Mouse (Mus musculus) thymus, adult 2 months (tissue): ENCODE measurements around the gene Eif3d. TPM values are rescaled to one million over a fixed set of nuclear protein-coding genes. Genes with fewer than 3 reads are reported as not detected.

Source experiments
- DNase-seq: peaks from one replicate; pipeline ENCODE4 v3.0.0; 2021
- H3K27ac ChIP-seq: fragments of 200-500 bp; 2 replicates; pipeline ENCODE4 v1.5.1; 2012; ENCODE audit warnings: low read length, control low read depth; ENCODE audit not compliant: control insufficient read depth, insufficient read depth
- H3K27me3 ChIP-seq: fragments of 200-500 bp; 2 replicates; pipeline ENCODE4 v1.6.1; 2012; ENCODE audit warnings: mild to moderate bottlenecking, low read length, moderate library complexity, mixed read lengths; ENCODE audit not compliant: control insufficient read depth, insufficient read depth
- H3K36me3 ChIP-seq: fragments of 200-500 bp; 2 replicates; pipeline ENCODE4 v1.6.1; 2012; ENCODE audit warnings: mild to moderate bottlenecking, low read length, moderate library complexity; ENCODE audit not compliant: control insufficient read depth, insufficient read depth
- H3K4me1 ChIP-seq: fragments of 200-500 bp; replicated peaks from 2 replicates; pipeline ENCODE4 v1.6.1; 2012; ENCODE audit warnings: low read length; ENCODE audit not compliant: control insufficient read depth, insufficient read depth
- H3K4me3 ChIP-seq: fragments of 200-500 bp; 2 replicates; pipeline ENCODE4 v1.5.1; 2012; ENCODE audit warnings: mild to moderate bottlenecking, low read length, control low read depth, moderate library complexity; ENCODE audit not compliant: control insufficient read depth, insufficient read depth
- CTCF ChIP-seq: fragments of 200-500 bp; IDR thresholded peaks from 2 replicates; pipeline ENCODE4 v1.5.1; 2012; ENCODE audit warnings: mild to moderate bottlenecking, control low read depth, low read length, moderate library complexity, borderline replicate concordance; ENCODE audit not compliant: control insufficient read depth, poor library complexity, insufficient read depth; ENCODE audit errors: extremely low read depth
- POLR2A ChIP-seq: fragments of 200-500 bp; IDR thresholded peaks from 2 replicates; pipeline ENCODE4 v1.6.1; 2012; ENCODE audit warnings: mild to moderate bottlenecking, low read length, control low read depth, moderate library complexity; ENCODE audit not compliant: control insufficient read depth, poor library complexity, insufficient read depth; ENCODE audit errors: extremely low read depth
- WGBS: fragments of 180-500 bp; shearing (Covaris S2); methylation state at CpG from one replicate; pipeline ENCODE4 v1.1.7; 2018; 5-methylcytosine and 5-hydroxymethylcytosine counted together
- polyA plus RNA-seq: library from polyadenylated mRNA; depleted of rRNA; stranded (reverse); fragments of >200 nt; gene quantifications from 2 replicates; pipeline ENCODE4 v1.2.3, GENCODE M21; 2012; rRNA removed

Gene Eif3d
- polyA plus RNA-seq, 1 experiment, result 198 TPM

GRCm38 (mm10) chr15:77914507-77914906, 56.1 kb downstream of the Eif3d start:
- H3K36me3 ChIP-seq, result peaks cover 13% of the 10 kb centered on the region
- no peaks in the 10 kb centered on the region for H3K27me3 ChIP-seq
- 96% methylated on average over 3 of the region's 3 CpGs for WGBS
- H3K27ac ChIP-seq, result no peak overlapping the region
- H3K4me3 ChIP-seq, result no peak overlapping the region
- TF ChIP-seq POLR2A (no peak), CTCF (no peak)
- no peak for DNase-seq
- H3K4me1 ChIP-seq, result no peaks in the 10 kb centered on the region

GRCm38 (mm10) chr15:77913054-77913453, 57.6 kb downstream of the Eif3d start:
- Histone ChIP-seq H3K27me3 (no peaks in the 10 kb centered on the region), H3K4me1 (no peaks in the 10 kb centered on the region), H3K27ac (no peak overlapping the region), H3K4me3 (no peak overlapping the region), H3K36me3 (peaks cover 13% of the 10 kb centered on the region)
- TF ChIP-seq POLR2A (no peak), CTCF (no peak)
- DNase-seq, result no peak
- 92% methylated on average over 8 of the region's 8 CpGs for WGBS

GRCm38 (mm10) chr15:77912585-77912984, 58.0 kb downstream of the Eif3d start:
- DNase-seq, result no peak
- H3K27me3 ChIP-seq, result no peaks in the 10 kb centered on the region
- 91% methylated on average over 7 of the region's 7 CpGs for WGBS
- H3K36me3 ChIP-seq, result peaks cover 13% of the 10 kb centered on the region
- H3K27ac ChIP-seq, result no peak overlapping the region
- H3K4me3 ChIP-seq, result no peak overlapping the region
- H3K4me1 ChIP-seq, result no peaks in the 10 kb centered on the region
- TF ChIP-seq POLR2A (no peak), CTCF (no peak)

DNA sequence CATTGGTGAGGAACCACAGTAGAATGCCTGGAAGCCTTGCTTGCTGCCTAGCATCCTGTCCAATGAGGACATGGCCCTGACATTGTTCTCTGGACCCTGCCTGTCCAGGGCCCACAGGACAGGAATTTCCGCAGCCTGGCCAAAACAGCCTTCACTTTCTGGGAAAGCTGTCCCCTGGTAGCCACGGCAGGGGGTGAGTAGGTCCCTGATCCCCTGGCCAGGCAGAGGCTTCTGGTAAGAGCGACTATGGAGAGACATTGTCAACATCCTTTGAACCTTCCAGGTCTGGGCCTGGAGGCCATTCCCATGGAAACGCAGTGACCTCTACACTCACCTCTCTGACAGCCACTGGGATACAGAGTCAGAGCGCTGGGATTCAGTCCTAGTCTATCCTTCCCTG, 58.6 kb downstream of the Eif3d start:
- DNase-seq, result no peak
- Histone ChIP-seq H3K4me3 (no peak overlapping the region), H3K4me1 (no peaks in the 10 kb centered on the region), H3K36me3 (peaks cover 13% of the 10 kb centered on the region), H3K27me3 (no peaks in the 10 kb centered on the region), H3K27ac (no peak overlapping the region)
- TF ChIP-seq POLR2A (no peak), CTCF (no peak)
- 94% methylated on average over 5 of the region's 5 CpGs for WGBS

- Histone ChIP-seq H3K27ac (no peak overlapping the region), H3K4me1 (0 out of 2 replicates have a peak, but pooled peaks cover 5% of the 10 kb centered on the region)
- DNase-seq, result no peak
Observed at GRCm38 (mm10) chr15:77911065-77911464, 59.5 kb downstream of the Eif3d start.

More at GRCm38 (mm10) chr15:77911065-77911464, 59.5 kb downstream of the Eif3d start:
- Histone ChIP-seq H3K36me3 (peaks cover 13% of the 10 kb centered on the region), H3K27me3 (no peaks in the 10 kb centered on the region), H3K4me3 (no peak overlapping the region)
- TF ChIP-seq CTCF, result no peak
- no peak for TF ChIP-seq POLR2A
- 75% methylated on average over 2 of the region's 2 CpGs for WGBS

Other genes with a start within 250 kb of the Eif3d start
- gene Apol9b, start 241.8 kb downstream of the Eif3d start, polyA plus RNA-seq, result 5.6 and 8.1 TPM in 2 replicates
- 0.08 and 0.11 TPM in 2 replicates for gene Apol8, start 213.8 kb downstream of the Eif3d start, polyA plus RNA-seq
- 167 and 193 TPM in 2 replicates for gene Myh9, start 128.6 kb downstream of the Eif3d start, polyA plus RNA-seq
- gene Txn2, start 41.8 kb downstream of the Eif3d start, polyA plus RNA-seq, result 249 and 253 TPM in 2 replicates
- gene Foxred2, start 14.1 kb downstream of the Eif3d start, polyA plus RNA-seq, result 9.7 and 12.8 TPM in 2 replicates
- gene Cacng2, start 149.2 kb upstream of the Eif3d start, polyA plus RNA-seq, result not detected in 2 replicates
- 63.3 and 97.2 TPM in 2 replicates for gene Ift27, start 203.3 kb upstream of the Eif3d start, polyA plus RNA-seq
- gene Pvalb, start 235.6 kb upstream of the Eif3d start, polyA plus RNA-seq, result 0.37 and 0.71 TPM in 2 replicates